Mouse (Mus musculus): ENCODE measurements around the gene Rpl22l1. TPM values are rescaled to one million over a fixed set of nuclear protein-coding genes. Genes with fewer than 3 reads are reported as not detected.
"Not testable (repeated sequence)": the region's sequence is repeated elsewhere in the genome, so short reads cannot be mapped to it uniquely, and the experiment has no call there.

Rpl22l1 gene
- polyA plus RNA-seq, 1 experiment from 2014 or later: 430 TPM

GRCm38 (mm10) chr3:28816010-28816540 lies 10.8 kb downstream of the Rpl22l1 start:
- Histone ChIP-seq H3K27me3 (ENCODE audit: control insufficient read depth, insufficient read depth, low read length) (no peaks in the 10 kb centered on the region), H3K4me1 (ENCODE audit: control insufficient read depth, insufficient read depth, low read length) (no peaks in the 10 kb centered on the region), H3K9ac (ENCODE audit: low read length) (no peak overlapping the region), H3K36me3 (ENCODE audit: control insufficient read depth, insufficient read depth, low read length) (no peaks in the 10 kb centered on the region), H3K27ac (ENCODE audit: low read length) (no peak overlapping the region), H3K4me3 (replicated peaks; ENCODE audit: low read length) (no peak overlapping the region), H3K4me2 (ENCODE audit: low read depth, low read length) (no peak overlapping the region), H3K9me3 (replicated peaks; ENCODE audit: control insufficient read depth, low read length) (no peaks in the 10 kb centered on the region)
- no peak for ATAC-seq (ENCODE audit: insufficient read depth, low FRiP score)
- WGBS: 66% methylated on average over 4 of the region's 4 CpGs

DNA sequence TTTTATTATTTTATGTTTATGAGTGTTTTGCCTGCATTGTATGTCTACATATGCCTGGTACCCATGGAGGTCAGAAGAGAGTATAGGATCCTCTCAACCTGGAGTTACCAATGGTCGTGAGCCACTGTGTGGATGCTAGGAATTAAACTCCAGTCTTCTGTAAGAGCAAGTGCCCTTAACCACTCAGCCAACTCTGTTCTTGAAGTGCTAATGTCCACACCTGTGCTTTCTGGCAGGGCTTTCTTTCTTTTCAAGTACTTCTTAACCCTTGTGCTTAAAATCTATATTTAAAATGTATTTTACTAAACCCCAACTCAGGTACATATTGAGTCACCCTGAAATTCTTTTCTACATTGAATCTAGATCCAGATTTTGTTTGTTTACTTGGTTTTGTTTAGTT lies 21.0 kb downstream of the Rpl22l1 start:
- no peak overlapping the region for H3K4me3 ChIP-seq (replicated peaks; ENCODE audit: low read length)
- H3K9ac ChIP-seq (ENCODE audit: low read length): no peak overlapping the region
- no peak overlapping the region for H3K27ac ChIP-seq (ENCODE audit: low read length)
- WGBS: 78% methylated on average over 1 of the region's 1 CpGs
- H3K4me2 ChIP-seq (ENCODE audit: low read depth, low read length): no peak overlapping the region
- no peak for ATAC-seq (ENCODE audit: insufficient read depth, low FRiP score)
- H3K4me1 ChIP-seq (ENCODE audit: control insufficient read depth, insufficient read depth, low read length): no peaks in the 10 kb centered on the region
- no peaks in the 10 kb centered on the region for H3K27me3 ChIP-seq (ENCODE audit: control insufficient read depth, insufficient read depth, low read length)
- no peaks in the 10 kb centered on the region for H3K36me3 ChIP-seq (ENCODE audit: control insufficient read depth, insufficient read depth, low read length)
- no peaks in the 10 kb centered on the region for H3K9me3 ChIP-seq (replicated peaks; ENCODE audit: control insufficient read depth, low read length)

GRCm38 (mm10) chr3:28827605-28828004 lies 22.4 kb downstream of the Rpl22l1 start:
- ATAC-seq (ENCODE audit: insufficient read depth, low FRiP score): no peak
- Histone ChIP-seq H3K27me3 (ENCODE audit: control insufficient read depth, insufficient read depth, low read length) (no peaks in the 10 kb centered on the region), H3K36me3 (ENCODE audit: control insufficient read depth, insufficient read depth, low read length) (no peaks in the 10 kb centered on the region), H3K4me1 (ENCODE audit: control insufficient read depth, insufficient read depth, low read length) (no peaks in the 10 kb centered on the region), H3K27ac (ENCODE audit: low read length) (no peak overlapping the region), H3K9ac (ENCODE audit: low read length) (no peak overlapping the region), H3K4me3 (replicated peaks; ENCODE audit: low read length) (no peak overlapping the region), H3K9me3 (replicated peaks; ENCODE audit: control insufficient read depth, low read length) (no peaks in the 10 kb centered on the region), H3K4me2 (ENCODE audit: low read depth, low read length) (no peak overlapping the region)
- 85% methylated on average over 2 of the region's 2 CpGs for WGBS

GRCm38 (mm10) chr3:28829454-28829853 lies 24.2 kb downstream of the Rpl22l1 start:
- 83% methylated on average over 2 of the region's 2 CpGs for WGBS
- no peak overlapping the region for H3K4me3 ChIP-seq (replicated peaks; ENCODE audit: low read length)
- H3K27me3 ChIP-seq (ENCODE audit: control insufficient read depth, insufficient read depth, low read length): no peaks in the 10 kb centered on the region
- H3K9ac ChIP-seq (ENCODE audit: low read length): no peak overlapping the region
- H3K9me3 ChIP-seq (replicated peaks; ENCODE audit: control insufficient read depth, low read length): no peaks in the 10 kb centered on the region
- ATAC-seq (ENCODE audit: insufficient read depth, low FRiP score): no peak
- H3K4me2 ChIP-seq (ENCODE audit: low read depth, low read length): no peak overlapping the region
- no peaks in the 10 kb centered on the region for H3K4me1 ChIP-seq (ENCODE audit: control insufficient read depth, insufficient read depth, low read length)
- no peak overlapping the region for H3K27ac ChIP-seq (ENCODE audit: low read length)
- H3K36me3 ChIP-seq (ENCODE audit: control insufficient read depth, insufficient read depth, low read length): no peaks in the 10 kb centered on the region

DNA sequence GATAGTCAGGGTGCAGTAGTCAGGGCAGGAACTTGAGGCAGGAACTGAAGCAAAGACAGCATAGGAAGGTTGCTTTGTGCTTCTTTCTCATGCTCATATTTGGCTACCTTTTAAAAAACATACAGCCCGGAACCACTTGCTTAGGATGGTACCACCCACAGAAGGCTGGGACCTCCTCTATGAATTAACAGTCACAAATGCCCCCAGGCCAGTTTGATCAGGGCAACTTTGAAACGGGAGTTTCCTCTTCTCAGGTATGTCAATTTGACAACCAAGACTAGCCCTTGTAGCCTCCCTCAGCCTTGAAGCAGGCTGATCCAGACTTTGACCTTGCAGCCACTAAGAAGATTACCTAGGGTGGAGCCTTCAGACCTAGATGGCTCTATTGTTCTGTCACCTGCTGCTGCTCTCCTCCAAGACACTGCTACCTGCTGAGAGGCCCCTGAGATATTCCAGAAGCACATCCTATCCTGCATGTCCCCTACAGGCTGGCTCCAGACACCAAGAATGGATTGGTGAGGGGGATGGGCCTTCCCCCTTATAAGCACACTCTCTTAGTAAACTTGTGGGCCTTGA lies 31.6 kb downstream of the Rpl22l1 start:
- Histone ChIP-seq H3K27ac (ENCODE audit: low read length) (no peak overlapping the region), H3K9ac (ENCODE audit: low read length) (no peak overlapping the region)
- WGBS: 74% methylated on average over 2 of the region's 2 CpGs

DNA sequence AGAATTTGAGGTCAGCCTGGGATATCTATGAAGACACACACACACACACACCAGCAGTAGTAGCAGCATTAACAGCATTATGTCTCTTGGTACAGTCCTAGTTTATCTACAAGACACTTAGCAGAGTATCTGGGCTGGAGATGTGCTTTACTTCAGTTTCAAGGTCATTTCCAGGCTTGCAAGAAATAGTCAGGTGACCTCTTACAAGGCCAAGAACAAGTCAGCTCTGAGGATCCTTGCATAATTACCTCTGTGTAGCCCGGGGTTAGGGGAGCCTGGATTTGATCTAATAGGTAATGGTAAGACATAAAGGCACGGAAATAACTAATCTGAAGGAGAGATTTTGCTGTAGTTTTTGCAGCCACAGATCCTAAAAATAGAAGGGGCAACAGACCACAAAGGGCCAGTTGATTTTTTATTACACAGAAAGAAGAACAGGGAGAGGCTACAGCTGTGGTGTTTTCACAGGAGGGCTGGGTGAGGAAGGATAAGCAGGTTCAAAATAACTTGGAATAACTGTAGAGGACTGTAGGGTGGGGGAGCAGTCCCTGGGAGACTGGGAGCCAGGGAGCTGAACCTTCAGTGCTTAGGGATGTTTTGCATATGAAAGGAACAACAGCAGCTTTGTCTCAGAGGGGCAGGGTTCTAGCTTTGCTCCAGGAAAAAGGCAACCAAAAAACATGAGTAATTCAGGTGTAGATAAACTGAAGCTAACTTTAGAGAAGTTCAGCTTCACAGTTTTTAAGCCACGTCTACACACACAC lies 36.8 kb downstream of the Rpl22l1 start:
- Histone ChIP-seq H3K4me2 (ENCODE audit: low read depth, low read length) (no peak overlapping the region), H3K27me3 (ENCODE audit: control insufficient read depth, insufficient read depth, low read length) (no peaks in the 10 kb centered on the region), H3K4me3 (replicated peaks; ENCODE audit: low read length) (no peak overlapping the region), H3K4me1 (ENCODE audit: control insufficient read depth, insufficient read depth, low read length) (no peaks in the 10 kb centered on the region), H3K36me3 (ENCODE audit: control insufficient read depth, insufficient read depth, low read length) (no peaks in the 10 kb centered on the region), H3K9me3 (replicated peaks; ENCODE audit: control insufficient read depth, low read length) (no peaks in the 10 kb centered on the region), H3K9ac (ENCODE audit: low read length) (no peak overlapping the region), H3K27ac (ENCODE audit: low read length) (no peak overlapping the region)
- 0 out of 2 replicates have a peak, but pooled peaks have one; percentile 10 for ATAC-seq (ENCODE audit: insufficient read depth, low FRiP score)
- WGBS: 41% methylated on average over 3 of the region's 3 CpGs

More for the DNA sequence above, 31.6 kb downstream of the Rpl22l1 start:
- H3K4me3 ChIP-seq (replicated peaks; ENCODE audit: low read length): no peak overlapping the region
- H3K4me1 ChIP-seq (ENCODE audit: control insufficient read depth, insufficient read depth, low read length): no peaks in the 10 kb centered on the region
- no peaks in the 10 kb centered on the region for H3K27me3 ChIP-seq (ENCODE audit: control insufficient read depth, insufficient read depth, low read length)
- no peaks in the 10 kb centered on the region for H3K36me3 ChIP-seq (ENCODE audit: control insufficient read depth, insufficient read depth, low read length)
- ATAC-seq (ENCODE audit: insufficient read depth, low FRiP score): no peak
- no peak overlapping the region for H3K4me2 ChIP-seq (ENCODE audit: low read depth, low read length)
- no peaks in the 10 kb centered on the region for H3K9me3 ChIP-seq (replicated peaks; ENCODE audit: control insufficient read depth, low read length)

DNA sequence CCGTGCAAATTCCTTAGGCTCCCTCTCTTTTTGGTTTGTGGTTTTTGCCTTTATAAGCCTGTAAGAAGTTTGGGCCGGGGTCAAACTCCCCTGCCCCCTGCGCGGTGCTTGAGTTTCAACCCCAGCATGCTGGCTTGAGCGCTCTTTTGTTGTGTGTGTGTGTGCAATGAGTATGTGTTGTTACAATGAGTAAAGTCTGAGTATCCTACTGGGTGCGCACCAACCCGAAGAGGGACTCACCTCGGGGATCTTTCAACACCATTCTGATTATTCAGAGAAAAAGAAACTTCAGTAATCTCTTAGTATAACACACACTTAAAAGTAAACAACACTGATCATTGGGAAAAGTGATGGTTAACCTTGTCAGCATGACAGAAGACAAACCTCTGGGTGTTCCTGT lies 38.0 kb downstream of the Rpl22l1 start:
- Histone ChIP-seq H3K36me3 (ENCODE audit: control insufficient read depth, insufficient read depth, low read length) (no peaks in the 10 kb centered on the region), H3K9me3 (replicated peaks; ENCODE audit: control insufficient read depth, low read length) (no peaks in the 10 kb centered on the region), H3K4me1 (ENCODE audit: control insufficient read depth, insufficient read depth, low read length) (no peaks in the 10 kb centered on the region), H3K27me3 (ENCODE audit: control insufficient read depth, insufficient read depth, low read length) (no peaks in the 10 kb centered on the region), H3K27ac (ENCODE audit: low read length) (no peak overlapping the region), H3K9ac (ENCODE audit: low read length) (no peak overlapping the region), H3K4me3 (replicated peaks; ENCODE audit: low read length) (no peak overlapping the region), H3K4me2 (ENCODE audit: low read depth, low read length) (no peak overlapping the region)
- ATAC-seq (ENCODE audit: insufficient read depth, low FRiP score): no peak
- 52% methylated on average over 8 of the region's 8 CpGs for WGBS

GRCm38 (mm10) chr3:28847115-28847514 lies 41.9 kb downstream of the Rpl22l1 start:
- Histone ChIP-seq H3K9ac (ENCODE audit: low read length) (no peak overlapping the region), H3K36me3 (ENCODE audit: control insufficient read depth, insufficient read depth, low read length) (no peaks in the 10 kb centered on the region), H3K4me3 (replicated peaks; ENCODE audit: low read length) (no peak overlapping the region), H3K9me3 (replicated peaks; ENCODE audit: control insufficient read depth, low read length) (no peaks in the 10 kb centered on the region), H3K27me3 (ENCODE audit: control insufficient read depth, insufficient read depth, low read length) (no peaks in the 10 kb centered on the region), H3K27ac (ENCODE audit: low read length) (no peak overlapping the region), H3K4me2 (ENCODE audit: low read depth, low read length) (no peak overlapping the region), H3K4me1 (ENCODE audit: control insufficient read depth, insufficient read depth, low read length) (no peaks in the 10 kb centered on the region)
- ATAC-seq (ENCODE audit: insufficient read depth, low FRiP score): no peak

DNA sequence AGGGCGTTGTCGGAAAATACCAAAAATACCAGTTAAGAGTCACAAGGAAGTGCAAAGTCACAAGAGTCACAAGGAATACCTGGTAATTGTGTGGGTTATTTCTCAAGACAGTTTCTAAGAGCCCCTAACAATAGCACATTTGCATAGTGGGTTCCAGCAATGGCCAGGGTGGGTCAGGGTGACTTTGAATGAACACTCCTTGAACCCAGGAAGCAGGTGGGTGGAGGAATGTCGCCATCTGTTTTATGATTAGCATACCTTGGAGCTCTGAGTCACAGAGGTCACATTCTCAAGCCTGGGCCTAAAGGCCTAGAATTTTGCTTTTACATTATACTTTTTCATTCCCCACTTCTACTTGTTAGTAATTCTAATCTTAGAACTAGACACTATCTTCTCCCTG lies 46.9 kb downstream of the Rpl22l1 start:
- H3K4me3 ChIP-seq (replicated peaks; ENCODE audit: low read length); H3K4me2 ChIP-seq (ENCODE audit: low read depth, low read length); H3K9ac ChIP-seq (ENCODE audit: low read length); H3K36me3 ChIP-seq (ENCODE audit: control insufficient read depth, insufficient read depth, low read length); H3K27me3 ChIP-seq (ENCODE audit: control insufficient read depth, insufficient read depth, low read length); H3K4me1 ChIP-seq (ENCODE audit: control insufficient read depth, insufficient read depth, low read length); H3K27ac ChIP-seq (ENCODE audit: low read length); H3K9me3 ChIP-seq (replicated peaks; ENCODE audit: control insufficient read depth, low read length); ATAC-seq (ENCODE audit: insufficient read depth, low FRiP score): not testable (repeated sequence)
- WGBS: 80% methylated on average over 3 of the region's 3 CpGs

Measured in stomach, embryonic 16.5 days (tissue).